Mouse (Mus musculus) layer of hippocampus, adult 9-10 months (tissue): ENCODE data around the gene Padi2.

ENCODE experiments used
- DNase-seq: peaks from one replicate; pipeline ENCODE4 v3.0.0; 2022; ENCODE audit warnings: low spot score

Padi2 gene

DNA sequence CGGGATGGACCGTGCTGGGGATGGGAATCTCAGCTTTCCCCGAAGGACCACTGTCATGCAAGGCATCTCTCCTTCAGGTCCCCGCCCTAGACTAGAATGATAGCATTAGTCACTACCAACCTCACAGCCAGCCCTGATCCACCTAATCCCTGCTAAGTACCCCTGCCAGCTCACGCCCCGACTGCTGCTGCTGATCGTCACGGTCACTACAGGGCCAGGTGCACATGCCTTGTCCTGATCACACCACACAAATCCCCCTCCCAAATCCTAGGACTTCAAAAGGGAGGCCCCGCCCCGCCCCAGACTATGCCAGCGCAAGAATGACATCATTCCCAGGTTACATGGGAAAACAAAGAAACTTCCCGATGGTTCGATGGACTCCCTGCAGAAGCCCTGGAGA, 24.4 kb upstream of the Padi2 start:
- no peak for DNase-seq

- no peak for DNase-seq
Observed at GRCm38 (mm10) chr4:140882365-140882764, 23.8 kb upstream of the Padi2 start.

- DNase-seq: no peak
Observed at GRCm38 (mm10) chr4:140882981-140883380, 23.2 kb upstream of the Padi2 start.

DNA sequence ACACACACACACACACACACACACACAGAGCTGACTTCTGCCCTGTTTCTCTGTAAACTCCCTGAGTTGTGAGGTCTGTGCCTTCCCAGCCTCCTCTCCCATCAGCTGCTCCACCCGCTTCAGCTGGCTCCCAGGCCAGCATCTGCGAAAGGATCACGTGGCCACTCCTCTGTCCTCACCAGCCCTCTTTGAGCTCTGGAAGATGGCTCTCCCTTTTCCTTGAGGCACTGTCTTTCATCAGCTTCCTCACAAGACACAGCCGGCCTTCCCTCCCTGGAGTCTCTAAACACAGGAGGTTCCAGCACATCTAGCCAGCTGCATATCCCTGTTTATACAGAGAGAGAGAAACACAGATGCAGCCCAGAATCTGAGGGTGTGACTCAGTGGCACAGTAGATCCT, 22.3 kb upstream of the Padi2 start:
- no peak for DNase-seq

GRCm38 (mm10) chr4:140891525-140892162, 14.5 kb upstream of the Padi2 start:
- no peak for DNase-seq

- no peak for DNase-seq
Observed at GRCm38 (mm10) chr4:140892163-140892530, 14.0 kb upstream of the Padi2 start.

GRCm38 (mm10) chr4:140904776-140905425, 1.2 kb upstream of the Padi2 start:
- no peak for DNase-seq

GRCm38 (mm10) chr4:140905426-140905871, 695 bp upstream of the Padi2 start:
- DNase-seq: no peak

DNA sequence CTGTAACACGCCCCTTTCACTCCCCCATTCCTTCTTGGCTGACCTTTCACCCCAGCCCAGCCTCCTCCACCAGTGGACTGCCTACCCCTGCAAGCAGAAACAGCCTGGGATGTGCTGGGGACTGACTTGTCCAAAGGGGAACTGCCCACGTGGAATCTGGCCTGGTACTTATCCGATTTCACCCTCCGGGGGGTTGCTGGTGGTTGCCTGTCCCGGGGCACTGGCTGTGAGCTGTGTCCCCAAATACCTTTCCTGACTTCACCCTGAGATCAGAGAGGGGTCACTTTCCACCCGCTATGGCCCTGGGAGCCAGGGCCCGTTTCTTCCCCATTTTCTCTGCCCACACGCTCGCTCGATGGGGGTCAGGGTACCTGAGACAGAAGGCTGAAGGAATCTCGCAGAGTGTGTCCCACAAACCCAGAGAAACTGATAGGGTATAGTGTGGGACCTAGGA, 710 bp downstream of the Padi2 start:
- no peak for DNase-seq

DNA sequence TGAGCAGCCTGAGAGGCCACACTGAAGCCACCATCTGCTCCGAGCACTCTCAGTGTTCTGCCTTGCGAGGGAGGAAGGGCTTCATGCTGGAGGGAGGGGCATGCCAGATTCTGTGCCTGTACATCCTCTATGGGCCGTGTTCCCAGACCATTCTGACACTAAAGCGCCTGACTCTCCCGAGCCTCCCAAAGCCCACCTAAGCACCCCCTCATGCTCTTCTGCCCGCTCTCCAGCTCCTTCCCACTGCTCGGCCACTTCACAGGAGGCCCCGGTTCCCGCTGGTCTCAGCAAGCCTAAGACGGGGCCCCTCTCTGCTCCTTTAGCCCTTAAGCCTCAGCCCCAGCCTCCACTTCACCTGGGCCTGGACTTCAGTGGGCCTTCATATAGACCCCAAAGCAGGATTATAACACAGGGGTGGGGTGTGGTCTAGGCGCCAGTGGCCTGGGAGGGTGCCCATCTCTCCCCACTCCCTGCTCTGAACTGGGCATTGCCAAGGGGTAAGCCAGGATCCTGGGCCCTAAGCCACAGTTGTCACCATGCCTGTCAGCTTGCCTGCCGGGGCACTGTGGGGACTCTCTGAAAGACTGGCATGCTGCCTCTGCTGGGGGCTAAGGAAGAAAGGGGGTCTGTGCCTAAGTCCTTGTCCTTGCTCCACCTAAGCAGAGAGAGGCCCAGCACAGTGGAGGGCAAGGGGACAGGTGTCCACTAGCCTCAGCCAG, 1.3 kb downstream of the Padi2 start:
- DNase-seq: no peak

GRCm38 (mm10) chr4:140908627-140909026, 2.5 kb downstream of the Padi2 start:
- no peak for DNase-seq

DNA sequence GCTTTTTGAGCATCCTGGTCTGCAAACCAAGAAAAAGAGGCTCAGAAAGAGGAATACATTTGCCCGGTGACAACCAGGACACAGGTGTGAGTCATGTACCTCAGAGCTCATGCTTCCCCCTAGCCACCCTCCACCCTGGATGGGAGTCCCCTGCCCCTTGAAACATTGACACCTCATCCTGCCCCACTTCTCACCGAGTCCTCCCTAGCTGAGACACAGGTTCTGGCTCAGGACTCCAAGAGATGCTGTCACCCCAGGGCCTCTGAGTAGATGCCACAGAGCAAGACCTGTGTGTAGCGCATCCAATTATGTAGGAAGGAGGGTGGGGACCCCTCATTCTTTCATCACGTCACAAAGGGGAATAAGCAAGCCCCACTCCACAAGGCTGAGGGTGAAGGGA, 3.4 kb downstream of the Padi2 start:
- no peak for DNase-seq

- DNase-seq: no peak
Observed at GRCm38 (mm10) chr4:140910661-140911310, 4.6 kb downstream of the Padi2 start.

DNA sequence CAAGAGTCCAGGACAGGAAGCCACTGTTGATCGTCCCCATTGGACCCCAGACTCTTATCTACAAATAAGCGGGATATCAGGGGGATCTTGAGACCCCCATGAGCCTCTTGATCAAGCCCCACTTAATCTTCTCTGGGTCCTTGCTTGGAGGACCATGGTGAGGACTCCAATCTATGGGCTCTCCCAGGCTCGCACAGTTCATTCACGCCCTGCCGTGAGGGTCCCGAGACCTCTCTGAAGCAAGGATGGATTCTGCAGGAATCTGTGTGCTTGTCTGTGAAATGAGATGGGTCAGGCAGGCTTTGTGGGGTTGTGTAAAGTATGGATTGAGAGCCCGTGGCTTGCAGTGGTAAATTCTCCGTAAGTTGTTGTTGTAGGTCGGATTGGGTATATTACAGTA, 5.3 kb downstream of the Padi2 start:
- no peak for DNase-seq

- DNase-seq: no peak
Observed at GRCm38 (mm10) chr4:140912271-140912833, 6.2 kb downstream of the Padi2 start.

- DNase-seq: no peak
Observed at GRCm38 (mm10) chr4:140913565-140913964, 7.4 kb downstream of the Padi2 start.

GRCm38 (mm10) chr4:140914731-140915131, 8.6 kb downstream of the Padi2 start:
- no peak for DNase-seq

- no peak for DNase-seq
Observed at GRCm38 (mm10) chr4:140915235-140915634, 9.1 kb downstream of the Padi2 start.

GRCm38 (mm10) chr4:140916296-140916695, 10.2 kb downstream of the Padi2 start:
- no peak for DNase-seq

DNA sequence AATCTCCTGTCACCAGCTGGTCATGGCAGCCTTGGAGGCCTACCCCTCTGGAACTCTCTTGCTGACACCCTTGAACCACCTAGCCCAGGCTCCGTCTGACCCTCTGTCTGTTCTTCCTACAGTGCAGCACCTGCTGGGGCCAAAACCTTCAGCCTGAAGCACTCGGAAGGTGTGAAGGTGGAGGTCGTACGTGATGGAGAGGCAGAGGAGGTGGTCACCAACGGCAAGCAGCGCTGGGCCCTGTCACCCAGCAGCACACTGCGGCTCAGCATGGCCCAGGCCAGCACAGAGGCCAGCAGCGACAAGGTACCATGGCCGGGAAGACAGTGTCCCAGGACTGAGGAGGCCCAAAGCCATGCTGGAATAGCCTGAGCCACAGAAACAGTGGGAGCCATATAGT, 11.3 kb downstream of the Padi2 start:
- DNase-seq: no peak

DNA sequence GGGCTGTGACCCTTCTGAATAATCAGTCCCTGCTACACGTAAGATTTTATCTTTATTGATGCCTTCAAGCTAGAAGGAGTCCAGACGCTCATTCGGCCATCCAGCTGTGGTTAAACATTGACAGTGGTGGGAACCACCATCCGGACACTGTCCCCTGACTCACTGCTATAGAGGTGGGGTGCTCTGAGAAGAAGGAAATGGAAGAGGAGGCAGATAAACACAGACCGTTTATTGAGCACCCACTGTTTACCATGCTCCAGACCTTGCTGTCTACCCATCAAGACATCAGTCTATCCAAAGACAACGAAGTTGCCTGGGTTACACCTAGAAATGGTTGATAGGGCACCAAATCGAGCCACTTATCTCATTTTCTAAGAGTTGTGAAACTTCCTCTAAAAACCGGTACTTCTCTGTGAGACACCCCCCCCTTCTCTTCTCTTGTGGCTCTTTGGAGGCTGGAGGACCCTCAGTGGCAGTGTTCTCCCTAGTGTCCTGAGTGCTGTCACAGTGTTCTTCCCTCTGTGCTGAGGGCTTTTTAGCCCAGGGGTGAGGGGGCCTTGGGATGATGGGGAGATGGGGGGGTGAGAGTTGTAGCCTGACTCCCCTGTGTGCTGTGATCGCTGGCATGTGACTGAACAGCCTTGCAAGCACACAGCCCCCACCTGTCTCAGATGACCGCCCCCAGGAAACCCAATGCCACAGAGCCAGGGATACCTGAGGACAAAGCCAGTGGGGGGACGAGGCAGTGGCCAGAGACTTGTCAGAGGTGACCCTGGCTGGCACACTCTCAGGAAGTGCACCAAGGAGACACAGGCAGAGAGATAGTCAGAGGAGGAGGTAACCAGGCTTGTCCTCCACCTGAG, 14.1 kb downstream of the Padi2 start:
- no peak for DNase-seq
